Mouse (Mus musculus): ENCODE measurements around the gene Ppm1h.

GRCm38 (mm10) chr10:122777939-122778655 lies 99.5 kb downstream of the Ppm1h start:
- TF ChIP-seq CTCF (conservative IDR thresholded peaks at IDR 0.05 in 1 of 2, IDR thresholded peaks at IDR 0.05 in 1 of 2; ENCODE audit: low read depth in 2 of 2, low read length in 2 of 2) (no peak), EP300 (IDR thresholded peaks at IDR 0.05; ENCODE audit: low read length) (no peak), JUND (conservative IDR thresholded peaks at IDR 0.05; ENCODE audit: low read depth, low read length) (no peak), POLR2A (IDR thresholded peaks at IDR 0.05; ENCODE audit: low read depth, low read length) (no peak), TBP (conservative IDR thresholded peaks at IDR 0.05; ENCODE audit: low read depth, low read length) (no peak), BHLHE40 (IDR thresholded peaks at IDR 0.05; ENCODE audit: low read depth, low read length) (no peak), MAX (IDR thresholded peaks at IDR 0.05; ENCODE audit: low read length) (no peak), ZC3H11A (IDR thresholded peaks at IDR 0.05; ENCODE audit: low read depth, low read length) (no peak), ELF1 (IDR thresholded peaks at IDR 0.05; ENCODE audit: low read depth, low read length) (no peak), SMC3 (IDR thresholded peaks at IDR 0.05; ENCODE audit: low read depth, low read length) (no peak), USF1 (IDR thresholded peaks at IDR 0.05; ENCODE audit: low read depth, low read length) (no peak), SIN3A (IDR thresholded peaks at IDR 0.05; ENCODE audit: low read length) (no peak)
